Mouse (Mus musculus) hematopoietic multipotent progenitor cell, adult 10-12 weeks (in vitro differentiated cells): ENCODE results near the gene Slit3. TPM values are rescaled to one million over a fixed set of nuclear protein-coding genes. Genes with fewer than 3 reads are reported as not detected.

Experiments
- polyA plus RNA-seq: library from polyadenylated mRNA; stranded (reverse); fragments of >175 nt; gene quantifications from 2 replicates; pipeline ENCODE4 v1.2.3, GENCODE M21; 2012; ENCODE audit warnings: low replicate concordance

Gene Slit3
- polyA plus RNA-seq = 0.12 and 0.36 TPM in 2 replicates

GRCm38 (mm10) chr11:35120894-35121610, at the start of gene Slit3:
TSS of gene Slit3 (plus strand) at chr11:35121224.

